Mouse (Mus musculus) liver, postnatal 0 days (tissue): ENCODE results near the gene Cfap299.

Source experiments
- CTCF ChIP-seq: sonication (generic); IDR thresholded peaks from 2 replicates; pipeline ENCODE4 v1.5.1; 2016; ENCODE audit warnings: antibody characterized with exemption, low read depth
- EP300 ChIP-seq: IDR thresholded peaks from 2 replicates; pipeline ENCODE4 v1.6.1; 2016; ENCODE audit warnings: antibody characterized with exemption, low read depth, mild to moderate bottlenecking

DNA sequence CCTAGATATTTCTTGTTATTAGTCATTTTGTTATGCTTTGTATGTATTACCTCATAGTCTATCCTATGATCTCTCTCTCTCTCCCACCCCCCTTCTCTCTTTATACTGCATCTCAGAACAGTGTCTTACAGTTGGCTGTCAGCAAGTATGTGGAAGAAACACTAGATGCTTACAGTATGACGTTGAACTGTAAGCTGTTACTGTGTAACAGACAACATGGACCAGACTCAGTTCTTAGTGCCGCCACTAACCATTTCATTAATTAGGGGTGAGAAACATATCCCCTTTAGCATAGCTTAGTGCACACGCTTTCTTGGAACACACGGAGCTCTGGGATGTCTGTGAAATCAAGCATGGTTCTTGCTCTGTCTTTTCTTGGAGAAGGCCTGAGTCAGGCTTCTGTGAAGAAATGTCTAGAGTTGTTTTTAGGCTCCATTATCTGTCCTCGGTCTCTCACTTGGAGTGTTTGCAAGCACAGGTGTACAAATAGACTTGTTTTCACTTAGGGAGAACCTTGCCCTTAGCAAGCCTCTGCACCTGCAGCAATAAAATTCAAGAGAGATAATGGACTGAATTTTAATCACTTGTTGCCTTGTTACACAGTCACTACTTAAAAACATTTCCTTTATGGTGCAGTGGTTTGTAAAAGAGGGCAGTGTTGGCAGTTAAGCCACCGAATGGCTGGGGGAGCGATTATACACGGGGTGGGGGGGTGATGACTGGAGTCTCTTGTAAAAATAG is 47.1 kb downstream of the Cfap299 start:
- TF ChIP-seq CTCF, result no peak
- no peak for TF ChIP-seq EP300
